In the genomic region with DNA sequence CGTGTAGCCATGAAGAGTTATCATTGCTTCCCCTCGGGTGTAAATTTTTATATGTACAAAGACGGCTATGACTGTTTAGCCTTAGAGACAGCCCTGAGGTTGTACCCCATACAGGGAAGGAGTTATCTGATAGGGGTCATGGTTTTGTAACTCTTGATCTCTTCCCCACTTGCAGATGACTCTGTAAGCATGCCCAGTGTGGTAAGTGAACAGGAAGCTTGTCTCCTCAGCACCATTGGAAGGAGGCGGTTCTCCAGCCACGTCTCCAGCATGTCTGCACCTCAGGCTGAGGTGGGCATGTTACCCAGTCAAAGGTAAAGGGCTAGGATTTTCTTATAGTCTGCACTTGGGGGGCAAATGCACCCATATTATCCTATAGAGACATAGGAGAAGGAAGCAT, we compare ENCODE assay signal across 26 mouse cellular contexts.
"Had no signal": no experiment of that assay in that cellular context is flagged by ENCODE, and none has a peak within 500 bp of the region (broad histone marks: within the 10 kb centered on the region; RNA-seq: fewer than 3 reads in every experiment).

No protein-coding gene starts in this region.

- ATAC-seq: hindbrain, postnatal 0 days; intestine, postnatal 0 days; liver, embryonic 12.5 days had no signal

- DNase-seq: gastrocnemius, adult 2 months; gastrocnemius, postnatal 10 days; gastrocnemius, postnatal 25 days; heart, adult 11 months; heart, adult 2 months; heart, postnatal 14 days; heart, postnatal 36 days; kidney, adult 2 months; kidney, adult 9 months; kidney, postnatal 14 days; kidney, postnatal 36 days; layer of hippocampus, adult 9-11 months; layer of hippocampus, postnatal 36 days; left cerebral cortex, postnatal 4 days had no signal

- H3K4me3 ChIP-seq: gastrocnemius, adult 2 months; heart, adult 2 months; heart, embryonic 13.5 days; heart, embryonic 15.5 days; hindbrain, embryonic 13.5 days; hindbrain, embryonic 15.5 days; kidney, embryonic 15.5 days; limb, embryonic 13.5 days; limb, embryonic 15.5 days; liver, embryonic 12.5 days had no signal

- H3K27ac ChIP-seq: gastrocnemius, adult 2 months; heart, adult 2 months; heart, embryonic 13.5 days; heart, embryonic 15.5 days; hindbrain, embryonic 13.5 days; hindbrain, embryonic 15.5 days; hindbrain, postnatal 0 days; kidney, embryonic 15.5 days; kidney, postnatal 0 days; limb, embryonic 13.5 days; limb, embryonic 15.5 days; liver, embryonic 12.5 days; liver, embryonic 14.5 days had no signal
